Mouse (Mus musculus) liver, postnatal 0 days (tissue): ENCODE data around the gene Kcnb1.

ENCODE experiments used
- CTCF ChIP-seq: sonication (generic); IDR thresholded peaks from 2 replicates; pipeline ENCODE4 v1.5.1; 2016; ENCODE audit warnings: antibody characterized with exemption, low read depth
- EP300 ChIP-seq: IDR thresholded peaks from 2 replicates; pipeline ENCODE4 v1.6.1; 2016; ENCODE audit warnings: antibody characterized with exemption, low read depth, mild to moderate bottlenecking

GRCm38 (mm10) chr2:167062965-167063880 lies 126.7 kb downstream of the Kcnb1 start, which contains the start of gene Znfx1:
- TF ChIP-seq EP300 (no peak), CTCF (peak; percentile 37)
